Mouse (Mus musculus) large intestine, adult 2 months (tissue): ENCODE results near the gene Ghrhr. TPM values are rescaled to one million over a fixed set of nuclear protein-coding genes. Genes with fewer than 3 reads are reported as not detected.

Experiments used
- DNase-seq: peaks from one replicate; pipeline ENCODE4 v3.0.0-alpha.2; 2012; ENCODE audit warnings: low read depth, low spot score
- WGBS: fragments of 180-500 bp; shearing (Covaris S2); methylation state at CpG from one replicate; pipeline ENCODE4 v1.1.7; 2018; 5-methylcytosine and 5-hydroxymethylcytosine counted together
- polyA plus RNA-seq: library from polyadenylated mRNA; depleted of rRNA; stranded (reverse); fragments of >200 nt; gene quantifications from 2 replicates; pipeline ENCODE4 v1.2.3, GENCODE M21; 2012; rRNA removed

Gene Ghrhr
- polyA plus RNA-seq = 0.19 and 0.33 TPM in 2 replicates

DNA sequence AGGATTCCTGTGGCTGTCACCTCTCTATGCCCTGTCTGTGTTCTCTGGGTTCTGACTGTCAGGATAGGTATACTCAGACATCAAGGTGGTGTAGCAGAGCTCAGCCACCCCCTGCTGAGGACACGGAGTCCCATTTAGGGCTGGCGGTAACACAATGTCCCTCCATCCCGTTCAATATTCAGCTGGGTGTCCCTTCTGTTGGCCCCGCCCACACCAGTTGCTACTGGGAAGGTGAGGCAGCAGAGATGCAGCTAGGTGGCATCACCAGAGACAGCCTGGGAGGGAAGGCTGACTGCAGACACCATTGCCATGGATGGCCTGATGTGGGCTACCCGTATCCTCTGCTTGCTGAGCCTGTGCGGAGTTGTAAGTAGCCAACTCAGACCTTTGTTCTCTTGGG is at the start of gene Ghrhr:
TSS of gene Ghrhr (plus strand) at position 220 of the 400 bp plus-strand sequence.
- WGBS = 88% methylated on average over 6 of the region's 6 CpGs
- DNase-seq = no peak

DNA sequence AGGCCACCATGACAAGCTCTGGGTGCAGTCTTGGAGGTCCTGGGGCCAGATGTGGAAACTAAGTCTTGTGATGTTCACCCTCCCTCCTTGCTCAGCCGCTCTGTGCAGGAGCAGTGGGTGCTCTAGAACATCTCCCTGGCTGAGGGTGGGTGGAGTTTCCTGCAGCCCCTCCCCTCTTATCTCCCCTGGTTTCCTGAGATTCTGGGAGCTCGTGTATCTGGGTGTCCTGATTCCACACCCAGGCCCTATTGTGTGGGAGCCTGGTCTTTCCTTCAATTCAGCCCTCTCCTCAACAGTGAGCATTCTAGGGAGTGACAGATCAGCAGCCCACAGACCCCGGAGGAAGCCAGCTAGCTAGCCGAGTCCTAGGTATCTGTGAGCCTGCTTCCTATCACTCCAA is 49.8 kb upstream of the Ghrhr start:
- 76% methylated on average over 4 of the region's 4 CpGs for WGBS
- no peak for DNase-seq

DNA sequence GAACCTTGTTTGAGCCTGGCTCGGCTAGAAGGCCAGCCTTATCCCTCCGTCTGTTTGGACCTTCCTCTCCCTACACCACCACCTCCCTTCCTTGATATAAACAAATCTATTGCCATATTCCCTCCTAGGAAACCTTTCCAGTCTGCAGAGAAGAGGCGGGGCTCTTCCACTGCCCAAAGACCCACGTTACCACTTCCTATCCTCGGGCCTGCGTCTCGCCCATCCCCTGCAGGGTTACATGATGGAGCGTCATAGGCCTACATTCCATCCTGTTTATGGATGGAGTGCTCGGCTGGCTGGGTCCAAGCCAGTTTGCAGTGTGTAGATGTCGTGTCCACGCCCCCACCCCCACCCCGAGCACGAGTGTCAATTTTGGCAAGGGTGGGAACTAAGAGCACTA is 48.8 kb upstream of the Ghrhr start:
- whole genome bisulfite sequencing = 57% methylated on average over 13 of the region's 13 CpGs
- DNase-seq = no peak

DNA sequence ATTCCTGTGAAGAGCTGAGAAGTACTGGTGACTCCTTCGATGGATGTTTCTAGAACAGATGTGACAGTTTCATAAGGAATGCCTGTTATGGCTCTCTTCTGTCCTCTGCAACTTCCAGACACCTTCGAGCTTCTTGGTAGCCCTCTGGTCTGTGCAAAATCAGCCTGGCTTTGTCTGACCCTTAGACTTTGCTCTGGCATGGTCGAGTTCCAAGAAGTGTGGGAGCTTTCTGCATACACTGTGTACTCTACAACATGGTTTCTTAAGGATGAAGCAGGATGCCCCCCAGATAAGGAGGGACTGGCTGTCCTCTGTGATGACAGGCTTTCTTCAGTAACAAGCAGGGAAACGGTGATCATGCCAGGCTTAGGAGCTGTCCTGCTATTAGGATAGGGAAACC is 47.9 kb upstream of the Ghrhr start:
- DNase-seq = no peak
- WGBS = 44% methylated on average over 4 of the region's 4 CpGs

DNA sequence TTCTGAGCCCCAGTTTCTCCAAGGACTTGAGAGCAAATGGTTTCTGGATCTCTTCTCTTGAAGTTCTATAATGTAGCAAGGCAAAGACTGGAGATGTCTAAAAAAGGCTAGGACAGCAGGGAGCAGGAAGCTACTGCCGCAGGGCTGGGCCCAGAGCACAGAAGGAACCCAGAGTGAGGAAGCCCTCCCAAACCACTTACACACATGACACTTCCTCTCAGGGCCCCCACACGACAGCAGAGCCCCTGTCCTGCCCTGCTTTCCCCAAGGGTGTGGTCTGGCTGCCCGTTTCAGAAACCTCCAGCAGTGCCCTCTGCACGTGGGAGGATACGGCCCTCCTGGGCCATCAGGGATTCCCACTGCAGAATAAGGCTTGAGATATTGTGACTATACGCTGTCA is 44.8 kb upstream of the Ghrhr start:
- 61% methylated on average over 6 of the region's 6 CpGs for WGBS
- DNase-seq = no peak

DNA sequence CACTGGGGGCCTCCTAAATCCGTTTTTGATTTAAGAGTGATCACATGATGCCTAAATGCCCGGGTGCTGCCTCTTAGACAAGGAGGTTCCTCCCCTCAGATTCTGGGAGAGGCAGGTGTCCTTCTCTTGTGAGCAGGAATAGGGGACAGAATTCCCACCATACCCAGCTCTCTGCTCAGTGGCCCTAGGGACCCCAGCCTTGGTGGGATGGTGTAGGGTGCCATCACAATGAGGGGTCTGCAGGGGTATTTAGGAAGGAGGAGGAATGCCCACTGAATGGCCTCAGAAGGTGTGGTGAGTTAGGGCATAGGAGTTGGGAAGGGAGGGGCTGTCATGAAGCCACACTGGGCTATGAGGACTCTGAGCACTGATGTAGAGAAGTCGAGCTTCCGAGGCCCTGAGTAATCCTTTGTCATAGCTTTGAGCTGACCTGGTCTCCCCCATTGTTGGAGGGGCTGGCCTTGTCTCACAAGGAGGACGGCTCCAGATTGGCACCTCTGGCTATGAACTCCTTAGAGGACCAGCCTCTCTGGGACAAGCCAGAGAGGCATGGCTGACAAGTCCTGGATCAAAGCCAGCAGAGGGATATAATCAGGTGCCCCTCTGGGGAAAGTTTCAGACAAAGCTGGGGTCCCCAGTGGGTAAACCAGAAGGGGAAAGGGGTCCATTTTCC is 43.9 kb upstream of the Ghrhr start:
- no peak for DNase-seq
- WGBS = 58% methylated on average over 5 of the region's 5 CpGs

DNA sequence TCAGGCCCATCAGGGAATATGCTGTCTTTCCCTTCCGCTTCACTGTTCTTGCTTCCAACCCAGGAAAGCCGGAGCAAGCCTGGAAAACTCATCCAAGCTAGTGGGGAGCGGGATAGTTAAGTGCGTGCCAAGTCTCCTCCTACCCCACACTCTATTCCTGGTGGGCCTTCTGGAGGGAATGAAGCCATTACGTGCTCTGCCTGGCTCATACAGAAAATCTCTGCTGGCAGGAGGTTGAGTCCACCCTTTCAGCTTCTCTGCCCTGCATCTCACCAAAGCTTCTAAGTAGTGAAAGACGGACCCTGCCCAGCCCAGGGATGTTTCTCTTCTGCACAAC is 43.4 kb upstream of the Ghrhr start:
- no peak for DNase-seq
- WGBS = 89% methylated on average over 6 of the region's 6 CpGs

DNA sequence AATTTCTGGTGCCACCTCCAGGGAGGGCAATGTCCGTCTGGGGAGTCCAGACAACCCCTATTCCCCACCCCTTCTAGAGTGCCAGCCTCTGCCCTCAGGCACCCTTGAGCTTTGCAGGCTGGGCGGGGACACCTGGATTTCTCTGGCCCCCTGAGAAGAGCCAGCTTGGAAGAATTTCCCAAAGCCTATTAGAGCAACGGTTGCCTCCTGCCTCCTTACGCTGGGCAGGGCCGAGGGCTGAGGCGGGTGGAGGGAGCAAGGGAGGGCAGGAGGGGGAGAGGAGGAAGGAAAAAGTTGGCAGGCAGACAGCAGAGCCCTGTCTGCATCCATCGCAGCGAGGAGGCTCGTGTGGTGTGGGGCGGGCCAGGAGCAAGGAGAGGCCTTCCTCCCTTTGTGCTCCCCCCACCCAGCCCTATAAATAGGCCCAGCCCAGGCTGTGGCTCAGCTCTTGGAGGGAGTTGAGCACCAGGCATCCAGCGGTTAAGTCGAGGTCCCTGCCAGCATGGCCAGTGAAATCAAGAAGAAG is 40.0 kb upstream of the Ghrhr start, which contains the start of gene Aqp1:
TSS of gene Aqp1 (plus strand) at position 444 of the 526 bp plus-strand sequence.
- no peak for DNase-seq
- 4% methylated on average over 12 of the region's 12 CpGs for WGBS

DNA sequence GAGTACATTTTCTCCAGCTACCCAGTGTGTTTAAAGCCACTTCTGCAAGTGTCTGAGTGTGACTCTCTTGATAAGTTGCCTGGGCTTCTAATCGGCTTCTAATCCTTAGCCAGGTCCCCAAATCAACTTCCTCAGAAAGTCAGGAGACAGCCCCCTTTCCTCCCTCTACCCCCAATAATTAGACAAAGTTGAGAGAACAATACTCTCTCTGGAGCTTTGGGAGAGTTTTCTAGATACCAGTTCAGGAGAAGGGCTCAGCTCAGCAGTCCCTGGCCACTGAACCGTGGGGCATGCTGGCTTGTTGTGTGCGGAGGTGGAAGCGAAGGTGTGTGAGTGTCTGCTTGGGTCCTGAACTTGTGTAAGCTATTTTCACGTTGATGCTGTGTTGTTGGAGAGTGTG is 38.9 kb upstream of the Ghrhr start:
- 34% methylated on average over 5 of the region's 5 CpGs for WGBS
- no peak for DNase-seq

DNA sequence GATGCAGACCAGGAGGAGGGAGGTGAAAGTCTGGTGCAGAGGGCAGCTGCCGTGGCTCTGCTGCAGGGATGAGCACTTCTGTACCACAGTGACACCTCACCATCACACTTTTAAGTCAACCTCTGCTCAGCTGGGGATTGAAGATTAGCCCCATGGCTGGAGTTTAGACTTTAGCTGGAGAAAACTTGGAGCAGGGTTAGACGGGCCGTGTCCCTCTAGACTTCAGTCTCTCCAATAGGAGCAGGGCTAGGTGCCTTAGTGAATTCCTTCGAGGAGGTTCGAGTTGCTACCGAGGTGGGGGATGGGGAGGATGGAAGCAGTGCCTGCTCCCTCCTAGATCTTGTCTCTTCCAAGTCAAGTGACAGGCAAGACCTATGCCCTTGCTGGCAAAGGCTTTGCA is 38.0 kb upstream of the Ghrhr start:
- 26% methylated on average over 6 of the region's 6 CpGs for WGBS
- no peak for DNase-seq

DNA sequence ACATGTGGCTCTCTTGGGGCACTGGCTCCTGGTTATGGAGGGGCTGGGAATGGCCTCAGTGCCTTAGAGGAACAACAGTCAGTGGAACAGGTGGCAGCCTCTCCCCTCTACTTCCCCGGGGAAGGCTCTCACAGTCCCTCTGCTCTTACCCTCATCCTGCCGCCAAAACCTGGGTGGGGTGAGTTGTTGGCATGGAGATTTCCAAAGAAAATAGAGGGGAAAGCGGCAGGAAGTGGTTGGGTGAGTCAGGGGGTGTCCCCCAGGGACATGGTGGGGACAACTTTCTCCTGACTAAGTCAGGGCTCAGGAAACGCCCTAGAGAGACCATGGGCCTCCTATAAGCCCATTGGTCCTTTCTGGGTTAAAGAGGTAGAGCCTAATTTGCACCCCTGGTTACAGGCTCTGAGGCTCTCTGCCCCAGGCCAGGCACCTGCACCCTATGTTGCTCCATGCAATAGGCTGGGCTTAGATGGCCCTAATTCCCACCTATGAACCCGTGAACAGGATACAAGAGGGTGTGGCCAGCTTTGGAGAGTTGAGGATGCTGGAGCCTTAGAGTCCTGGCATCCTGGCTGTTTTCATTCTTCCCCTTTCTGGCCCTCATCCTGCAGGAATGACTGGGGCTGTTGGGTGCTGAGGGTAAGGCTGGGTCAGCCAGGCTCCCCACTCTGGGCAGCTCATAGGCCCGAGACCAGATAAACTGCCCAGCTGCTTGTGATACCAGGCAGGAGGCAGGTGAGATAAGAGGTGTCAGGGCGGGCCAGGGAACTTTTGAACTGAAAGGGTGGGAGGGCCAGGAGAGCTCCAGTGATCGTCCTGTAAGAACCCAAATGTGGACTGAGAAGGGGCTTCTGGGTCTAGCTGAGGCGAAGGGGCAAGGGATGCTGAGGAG is 36.9 kb upstream of the Ghrhr start:
- DNase-seq = no peak
- 38% methylated on average over 9 of the region's 9 CpGs for WGBS

DNA sequence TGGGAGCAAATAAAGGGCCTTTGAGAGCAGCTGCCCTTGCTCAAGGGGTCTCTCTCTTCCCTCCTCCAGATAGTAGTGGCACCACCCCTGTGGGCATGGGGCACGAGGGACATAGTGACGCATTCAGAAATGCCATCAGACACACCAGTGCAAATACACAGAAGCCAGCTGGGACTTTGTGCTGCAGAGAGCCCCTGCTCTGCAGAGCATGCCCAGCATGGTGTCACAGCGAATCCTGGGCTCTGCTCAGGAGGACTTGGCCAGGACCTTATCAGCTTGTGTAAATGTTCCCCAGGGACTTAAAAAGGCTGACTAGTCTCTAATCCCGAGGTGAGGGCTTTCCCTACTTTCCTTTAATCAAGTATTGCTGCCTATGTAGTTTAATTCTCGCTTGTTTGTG is 34.4 kb upstream of the Ghrhr start:
- WGBS = 22% methylated on average over 5 of the region's 5 CpGs
- DNase-seq = no peak

DNA sequence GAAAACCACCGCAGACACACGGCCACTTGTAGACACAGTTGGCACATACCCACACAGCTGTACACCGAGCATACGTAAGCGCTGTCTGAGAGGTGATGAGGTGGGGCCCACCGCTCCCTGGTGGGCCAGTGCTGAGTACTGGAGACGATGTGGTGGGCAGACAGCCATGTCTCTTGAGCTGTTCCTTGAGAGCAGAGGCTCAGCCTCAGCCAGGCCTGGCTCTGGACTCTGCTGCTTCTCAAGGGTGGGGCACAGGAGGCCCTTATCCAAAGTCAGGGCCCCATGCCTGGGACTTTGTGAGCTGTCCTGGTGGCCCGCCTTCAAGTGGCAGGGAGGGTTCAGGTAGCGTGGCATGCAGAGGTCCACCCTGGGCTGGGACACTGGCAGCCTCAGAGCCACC is 33.8 kb upstream of the Ghrhr start:
- WGBS = 28% methylated on average over 9 of the region's 9 CpGs

DNA sequence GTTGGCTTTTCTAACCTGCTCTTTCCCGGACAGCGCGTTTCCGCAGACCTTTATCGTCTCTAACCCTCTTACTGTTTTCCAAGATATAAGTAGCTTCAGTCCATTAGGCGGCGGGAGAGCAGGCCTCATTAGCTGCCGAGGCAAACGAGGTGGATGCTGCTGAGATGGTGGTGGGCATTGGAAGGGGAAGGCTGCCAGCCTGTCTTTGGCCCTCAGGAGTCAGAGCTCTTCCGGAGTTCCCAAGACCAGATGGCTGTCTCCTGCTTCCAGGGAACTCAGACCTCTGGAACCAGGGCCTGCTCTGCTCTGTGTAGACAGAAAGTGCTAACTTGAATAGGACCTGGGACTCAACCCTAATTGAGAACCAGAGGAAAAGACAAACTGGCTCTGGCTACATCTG is 32.6 kb upstream of the Ghrhr start:
- no peak for DNase-seq
- WGBS = 92% methylated on average over 10 of the region's 10 CpGs

More for the DNA sequence above, 33.8 kb upstream of the Ghrhr start:
- DNase-seq = no peak

DNA sequence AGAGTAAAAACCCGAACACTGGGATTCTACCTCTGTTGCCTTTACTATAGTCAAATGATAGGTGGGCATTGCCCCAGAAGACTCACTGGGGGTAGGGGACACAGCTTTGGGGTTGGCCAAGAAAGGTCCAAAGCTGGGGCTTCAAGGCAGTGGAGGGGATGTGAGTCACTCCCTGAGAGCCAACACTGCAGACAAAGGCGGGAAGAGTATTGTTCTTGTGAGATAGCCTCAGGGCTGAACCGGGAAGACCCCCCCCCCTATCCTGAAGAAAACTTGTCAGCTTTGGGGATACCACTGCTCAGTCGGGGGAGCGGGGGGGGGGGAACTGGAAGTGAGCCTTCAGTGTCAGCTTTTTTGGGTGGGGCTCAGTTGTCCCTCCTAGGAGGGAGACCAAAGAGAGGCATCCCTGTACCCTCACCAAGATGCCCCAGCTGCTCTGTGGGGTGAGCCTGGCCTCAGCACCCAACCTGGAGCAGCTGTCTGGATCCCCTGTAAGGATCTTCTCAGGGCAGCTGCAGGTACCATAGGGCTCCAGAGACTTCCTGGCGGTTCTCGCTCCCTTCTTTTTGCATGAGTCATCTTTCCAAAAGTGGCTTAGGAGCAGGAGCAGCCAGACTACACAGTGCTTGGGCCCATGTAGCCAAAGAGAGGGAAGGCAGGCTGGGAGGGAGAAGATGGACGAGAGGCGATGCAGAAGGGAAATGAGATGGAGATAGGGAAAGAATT is 31.6 kb upstream of the Ghrhr start:
- WGBS = 72% methylated on average over 9 of the region's 9 CpGs
- no peak for DNase-seq

DNA sequence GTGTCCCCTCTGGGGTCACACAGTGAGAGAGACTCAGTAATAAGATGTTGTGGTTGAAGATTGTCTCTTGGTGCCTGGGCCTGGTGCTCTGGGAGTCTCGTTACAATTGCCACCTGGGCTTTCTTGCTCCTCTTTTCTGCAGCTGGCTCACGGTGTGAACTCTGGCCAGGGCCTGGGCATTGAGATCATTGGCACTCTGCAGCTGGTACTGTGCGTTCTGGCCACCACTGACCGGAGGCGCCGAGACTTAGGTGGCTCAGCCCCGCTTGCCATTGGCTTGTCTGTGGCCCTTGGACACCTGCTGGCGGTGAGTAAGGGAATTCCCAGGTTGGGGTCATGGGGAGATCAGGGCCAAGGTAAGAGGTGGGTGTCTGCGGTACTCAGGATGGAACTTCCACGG is 30.8 kb upstream of the Ghrhr start:
- no peak for DNase-seq
- WGBS = 85% methylated on average over 10 of the region's 10 CpGs

DNA sequence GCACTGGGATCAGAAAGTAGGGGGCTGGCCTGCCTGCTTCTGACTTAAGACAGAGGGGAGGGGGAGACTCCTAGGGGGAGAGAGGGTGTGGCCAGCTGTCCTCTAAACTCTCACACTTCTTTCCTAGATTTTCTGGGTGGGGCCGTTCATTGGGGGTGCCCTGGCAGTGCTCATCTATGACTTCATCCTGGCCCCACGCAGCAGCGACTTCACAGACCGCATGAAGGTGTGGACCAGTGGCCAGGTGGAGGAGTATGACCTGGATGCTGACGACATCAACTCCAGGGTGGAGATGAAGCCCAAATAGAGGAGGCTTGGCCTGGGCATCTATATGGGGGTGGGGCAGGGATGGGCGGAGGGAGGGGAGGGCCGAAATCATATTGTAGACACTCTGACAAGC is 29.6 kb upstream of the Ghrhr start:
- 67% methylated on average over 7 of the region's 7 CpGs for WGBS
- no peak for DNase-seq

DNA sequence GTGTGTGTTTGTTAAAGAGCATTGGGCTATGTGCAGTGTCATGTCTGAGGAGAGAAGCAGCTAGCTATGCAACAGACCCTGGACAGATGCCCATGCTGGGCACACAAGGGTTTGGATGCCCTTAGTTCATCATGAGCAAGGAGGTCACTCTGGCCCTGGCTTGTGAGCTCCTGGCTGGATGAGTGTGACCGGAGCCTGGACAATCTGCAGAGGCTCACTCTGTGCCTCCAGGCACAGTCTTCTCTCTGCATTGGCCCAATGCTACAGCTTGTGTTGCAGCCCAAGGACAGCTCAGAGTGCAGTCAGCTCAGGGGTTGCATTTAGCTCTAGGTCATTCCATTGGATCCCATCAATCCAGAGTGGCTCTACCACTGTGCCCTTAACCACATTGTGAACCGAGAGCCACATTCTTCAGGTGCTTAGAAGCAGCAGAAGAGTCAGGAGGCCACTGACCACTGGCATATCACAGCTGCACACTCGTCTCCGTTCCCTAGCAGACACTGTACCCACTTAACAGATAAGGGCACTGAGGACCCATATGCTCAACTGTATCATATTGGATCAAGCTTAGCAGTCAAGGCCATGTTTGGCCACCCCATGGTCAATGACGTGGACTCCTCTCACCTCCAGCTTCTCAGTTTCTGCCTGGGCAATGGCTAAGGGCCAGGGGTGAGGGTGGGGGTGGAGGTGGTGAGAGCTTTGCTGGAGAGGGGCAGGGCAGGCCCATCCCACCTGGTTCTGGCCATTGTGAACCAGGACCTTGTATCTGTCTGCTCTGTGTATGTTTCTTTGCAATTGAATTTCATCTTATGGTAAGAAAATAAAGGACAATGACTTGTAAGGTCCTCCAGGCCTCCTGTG is 28.2 kb upstream of the Ghrhr start:
- DNase-seq = no peak
- WGBS = 94% methylated on average over 5 of the region's 5 CpGs

DNA sequence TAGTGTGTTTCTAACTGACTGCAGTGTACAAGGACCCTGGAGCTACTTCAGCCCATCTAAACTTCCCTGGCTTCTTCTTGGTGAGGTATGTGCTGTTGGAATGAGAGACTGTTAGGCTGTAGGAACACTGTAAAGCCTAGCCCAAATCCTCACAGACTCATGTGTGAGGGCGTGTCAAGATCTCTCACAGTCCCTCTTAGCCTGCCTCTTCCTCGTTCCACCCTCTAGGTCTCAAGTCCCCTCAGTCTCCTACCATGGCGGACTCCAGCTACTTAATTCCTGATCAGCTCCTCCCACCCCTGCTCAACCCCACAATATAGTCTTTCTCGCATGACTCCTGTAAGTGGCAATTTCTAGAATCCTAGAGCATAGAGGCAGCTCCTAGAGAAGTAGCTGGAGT is 26.9 kb upstream of the Ghrhr start:
- DNase-seq = no peak
- 75% methylated on average over 4 of the region's 4 CpGs for WGBS
